Mouse (Mus musculus) lung, postnatal 0 days (tissue): ENCODE data around the gene Susd4. TPM values are rescaled to one million over a fixed set of nuclear protein-coding genes. Genes with fewer than 3 reads are reported as not detected.

Experiments
- ATAC-seq: fragments of 200-750 bp; cut with Nextera tagmentation; 2 replicates; pipeline ENCODE4 v1.8.0; 2017; ENCODE audit warnings: moderate library complexity
- DNase-seq: peaks from one replicate; pipeline ENCODE4 v3.0.0-alpha.2; 2016; ENCODE audit warnings: low spot score
- H3K27ac ChIP-seq: fragments of 300-500 bp; sonication (generic); 2 replicates; pipeline ENCODE4 v1.5.1; 2014; ENCODE audit warnings: antibody characterized with exemption, mild to moderate bottlenecking, low read length, mixed read lengths
- H3K27me3 ChIP-seq: fragments of 300-500 bp; sonication (generic); replicated peaks from 2 replicates; pipeline ENCODE4 v1.6.1; 2014; ENCODE audit warnings: low read length, mixed read lengths; ENCODE audit not compliant: insufficient read depth
- H3K36me3 ChIP-seq: fragments of 300-500 bp; sonication (generic); 2 replicates; pipeline ENCODE4 v1.6.1; 2014; ENCODE audit warnings: low read length, mixed read lengths; ENCODE audit not compliant: insufficient read depth
- H3K4me1 ChIP-seq: fragments of 300-500 bp; sonication (generic); 2 replicates; pipeline ENCODE4 v1.6.1; 2014; ENCODE audit warnings: antibody characterized with exemption, low read depth, low read length, mixed read lengths; ENCODE audit not compliant: insufficient read depth
- H3K4me2 ChIP-seq: fragments of 300-500 bp; sonication (generic); replicated peaks from 2 replicates; pipeline ENCODE4 v1.6.1; 2014; ENCODE audit warnings: low read depth, mild to moderate bottlenecking, low read length, moderate library complexity, mixed read lengths
- H3K4me3 ChIP-seq: fragments of 300-500 bp; sonication (generic); 2 replicates; pipeline ENCODE4 v1.5.1; 2014; ENCODE audit warnings: low read depth, low read length
- H3K9ac ChIP-seq: fragments of 300-500 bp; sonication (generic); replicated peaks from 2 replicates; pipeline ENCODE4 v1.6.1; 2014; ENCODE audit warnings: low read depth, mild to moderate bottlenecking
- H3K9me3 ChIP-seq: fragments of 300-500 bp; sonication (generic); 2 replicates; pipeline ENCODE4 v1.6.1; 2016; ENCODE audit warnings: low read length, mixed read lengths
- CTCF ChIP-seq: IDR thresholded peaks from 2 replicates; pipeline ENCODE4 v1.5.1; 2016; ENCODE audit warnings: antibody characterized with exemption, mild to moderate bottlenecking
- EP300 ChIP-seq: IDR thresholded peaks from 2 replicates; pipeline ENCODE4 v1.6.1; 2016; ENCODE audit warnings: antibody characterized with exemption, mild to moderate bottlenecking, control low read depth
- WGBS: fragments of 180-500 bp; shearing (Covaris S2); extraction: QIAGEN DNeasy Blood & Tissue Kit; methylation state at CpG from one replicate; pipeline ENCODE4 v1.1.7; 2014; 5-methylcytosine and 5-hydroxymethylcytosine counted together
- polyA plus RNA-seq: library from polyadenylated mRNA; unstranded; fragments of >200 nt; fragmentation: Nextera tagmentation; extraction: Ambion mirVana; gene quantifications from 2 replicates; pipeline ENCODE4 v1.2.1, GENCODE M21; 2015

Susd4 gene
- polyA plus RNA-seq, 1 experiment from 2014 or later: 13.3 TPM

DNA sequence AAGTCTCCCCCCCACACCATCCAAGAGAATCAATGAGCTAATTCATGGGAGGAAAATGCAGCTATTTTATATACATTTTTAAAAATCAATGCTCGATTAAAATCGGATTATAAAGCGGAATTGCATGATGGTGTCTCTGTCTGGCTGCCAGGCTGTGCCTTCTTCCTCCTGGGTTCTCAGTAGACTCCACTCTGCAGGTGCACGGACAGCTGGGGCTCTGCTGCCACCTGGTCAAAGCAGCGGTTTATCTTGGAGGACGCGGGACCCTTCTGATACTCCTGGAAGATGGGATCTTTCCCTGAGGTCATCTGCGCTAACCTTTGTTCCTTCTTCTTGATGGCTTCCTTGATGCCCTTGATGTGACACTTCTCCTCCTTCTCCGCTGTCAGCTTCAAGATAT, 16.6 kb upstream of the Susd4 start:
- no peak for DNase-seq
- 87% methylated on average over 9 of the region's 9 CpGs for WGBS
- H3K36me3 ChIP-seq: no peaks in the 10 kb centered on the region
- no peaks in the 10 kb centered on the region for H3K4me1 ChIP-seq
- H3K9ac ChIP-seq: no peak overlapping the region
- no peak overlapping the region for H3K4me3 ChIP-seq
- no peak for TF ChIP-seq EP300
- TF ChIP-seq CTCF: no peak
- H3K4me2 ChIP-seq: no peak overlapping the region
- no peaks in the 10 kb centered on the region for H3K9me3 ChIP-seq
- no peak overlapping the region for H3K27ac ChIP-seq
- ATAC-seq: no peak
- H3K27me3 ChIP-seq: no peaks in the 10 kb centered on the region

GRCm38 (mm10) chr1:182747834-182748233, 15.8 kb upstream of the Susd4 start:
- 77% methylated on average over 17 of the region's 17 CpGs for WGBS
- H3K4me2 ChIP-seq: no peak overlapping the region
- H3K36me3 ChIP-seq: no peaks in the 10 kb centered on the region
- no peaks in the 10 kb centered on the region for H3K9me3 ChIP-seq
- no peaks in the 10 kb centered on the region for H3K27me3 ChIP-seq
- ATAC-seq (no peak), DNase-seq (no peak)
- no peak overlapping the region for H3K9ac ChIP-seq
- TF ChIP-seq CTCF: no peak
- TF ChIP-seq EP300: no peak
- no peaks in the 10 kb centered on the region for H3K4me1 ChIP-seq
- H3K27ac ChIP-seq: no peak overlapping the region
- no peak overlapping the region for H3K4me3 ChIP-seq

GRCm38 (mm10) chr1:182749080-182749479, 14.6 kb upstream of the Susd4 start, which contains the start of gene Ccdc185:
Gene Ccdc185, minus strand, starts transcription at chr1:182749180.
- Histone ChIP-seq H3K9ac (no peak within 1 kb of the TSS), H3K9me3 (no peaks in the 10 kb centered on the region)
- 90% methylated on average over 9 of the region's 9 CpGs for WGBS

GRCm38 (mm10) chr1:182751301-182751700, 12.4 kb upstream of the Susd4 start:
- ATAC-seq (no peak), DNase-seq (no peak)
- Histone ChIP-seq H3K27me3 (no peaks in the 10 kb centered on the region), H3K9ac (no peak overlapping the region), H3K27ac (no peak overlapping the region), H3K4me2 (no peak overlapping the region), H3K36me3 (no peaks in the 10 kb centered on the region), H3K4me1 (no peaks in the 10 kb centered on the region; the same call in 1 of the 2 replicates), H3K4me3 (no peak overlapping the region), H3K9me3 (no peaks in the 10 kb centered on the region)
- TF ChIP-seq CTCF (no peak), EP300 (no peak)
- 84% methylated on average over 8 of the region's 8 CpGs for WGBS

More at GRCm38 (mm10) chr1:182749080-182749479, 14.6 kb upstream of the Susd4 start, which contains the start of gene Ccdc185:
- Histone ChIP-seq H3K27ac (no peak within 1 kb of the TSS), H3K4me1 (no peaks in the 10 kb centered on the region), H3K27me3 (no peaks in the 10 kb centered on the region), H3K36me3 (no peaks in the 10 kb centered on the region), H3K4me2 (no peak within 1 kb of the TSS), H3K4me3 (no peak within 1 kb of the TSS)
- DNase-seq: no peak
- ATAC-seq: no peak
- TF ChIP-seq CTCF: no peak

- DNase-seq: peak; percentile 48
- H3K27ac ChIP-seq: no peak overlapping the region
- H3K36me3 ChIP-seq: no peaks in the 10 kb centered on the region
- H3K4me3 ChIP-seq: no peak overlapping the region
- no peak overlapping the region for H3K9ac ChIP-seq
- 0 out of 2 replicates have a peak, but pooled peaks have one; percentile 38 for ATAC-seq
- no peaks in the 10 kb centered on the region; the same call in 1 of the 2 replicates for H3K4me1 ChIP-seq
- TF ChIP-seq EP300 (no peak), CTCF (no peak)
- H3K27me3 ChIP-seq: no peaks in the 10 kb centered on the region
- H3K9me3 ChIP-seq: no peaks in the 10 kb centered on the region
- WGBS: 56% methylated on average over 8 of the region's 8 CpGs
- H3K4me2 ChIP-seq: no peak overlapping the region
Observed at GRCm38 (mm10) chr1:182753694-182754093, 10.0 kb upstream of the Susd4 start.

GRCm38 (mm10) chr1:182754865-182755264, 8.8 kb upstream of the Susd4 start:
- Histone ChIP-seq H3K4me2 (no peak overlapping the region), H3K4me1 (no peaks in the 10 kb centered on the region; the same call in 1 of the 2 replicates), H3K9me3 (no peaks in the 10 kb centered on the region), H3K4me3 (no peak overlapping the region), H3K27me3 (no peaks in the 10 kb centered on the region), H3K27ac (no peak overlapping the region), H3K36me3 (no peaks in the 10 kb centered on the region), H3K9ac (no peak overlapping the region)
- no peak for ATAC-seq
- 76% methylated on average over 5 of the region's 5 CpGs for WGBS
- no peak for DNase-seq
- TF ChIP-seq CTCF (no peak), EP300 (no peak)

DNA sequence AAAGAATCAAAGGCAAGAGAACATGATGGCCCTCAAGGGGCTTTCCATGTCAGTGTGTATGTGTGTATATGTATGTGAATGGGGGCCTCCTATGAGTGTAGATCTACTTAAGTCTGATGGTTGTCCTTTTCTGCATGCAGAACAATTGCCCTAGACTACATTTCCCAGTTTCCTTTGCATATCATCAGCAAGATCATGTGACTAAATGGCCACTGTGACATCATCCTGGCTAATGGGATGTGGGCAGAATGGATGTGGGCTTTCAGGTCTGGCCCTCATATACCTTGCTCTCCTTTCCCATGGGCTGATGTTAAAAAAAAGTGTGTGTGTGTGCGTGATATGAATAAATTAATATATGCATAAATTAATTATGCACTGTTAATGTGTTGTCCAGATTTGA, 4.9 kb upstream of the Susd4 start:
- H3K9ac ChIP-seq: no peak overlapping the region
- H3K9me3 ChIP-seq: no peaks in the 10 kb centered on the region
- 100% methylated on average over 1 of the region's 1 CpGs for WGBS
- no peak for ATAC-seq
- no peak overlapping the region for H3K4me2 ChIP-seq
- H3K4me3 ChIP-seq: no peak overlapping the region
- no peak for DNase-seq
- no peaks in the 10 kb centered on the region for H3K36me3 ChIP-seq
- no peaks in the 10 kb centered on the region for H3K27me3 ChIP-seq
- no peak for TF ChIP-seq CTCF
- no peak for TF ChIP-seq EP300
- no peak overlapping the region for H3K27ac ChIP-seq
- H3K4me1 ChIP-seq: peaks cover 3% of the 10 kb centered on the region; the same call in 1 of the 2 replicates
